Mouse (Mus musculus) erythroid progenitor cell, adult 5-6 weeks (primary cell): Measurements from ENCODE around the gene Sptan1. TPM values are rescaled to one million over a fixed set of nuclear protein-coding genes. Genes with fewer than 3 reads are reported as not detected.
A peak's percentile ranks its signal among the peaks of the same experiment; 100 is the strongest.

Experiments used
- ATAC-seq: replicated peaks from 2 replicates; pipeline ENCODE4 v1.8.0; 2016; ENCODE audit warnings: moderate number of reproducible peaks, mild to moderate bottlenecking, moderate TSS enrichment, inconsistent platforms; ENCODE audit not compliant: poor library complexity, low FRiP score, severe bottlenecking
- total RNA-seq, 2 experiments: library from RNA; stranded (forward) in 1 of 2; stranded (reverse) in 1 of 2; fragments of 150-400 nt in 1 of 2; fragments of 186-747, 209-891 nt in 1 of 2; gene quantifications; 2 replicates each; pipeline versions ENCODE4 v1.2.3 to v1.2.4; 2015 to 2017; ENCODE audit warnings: low replicate concordance in 2 of 2

Sptan1 gene
- total RNA-seq, 2 experiments from 2014 or later = 16.2 to 33.5 TPM

- peak; percentile 4; the same call in 1 of the 2 replicates for ATAC-seq
Measured at GRCm38 (mm10) chr2:30078349-30078712, 113.0 kb downstream of the Sptan1 start.

DNA sequence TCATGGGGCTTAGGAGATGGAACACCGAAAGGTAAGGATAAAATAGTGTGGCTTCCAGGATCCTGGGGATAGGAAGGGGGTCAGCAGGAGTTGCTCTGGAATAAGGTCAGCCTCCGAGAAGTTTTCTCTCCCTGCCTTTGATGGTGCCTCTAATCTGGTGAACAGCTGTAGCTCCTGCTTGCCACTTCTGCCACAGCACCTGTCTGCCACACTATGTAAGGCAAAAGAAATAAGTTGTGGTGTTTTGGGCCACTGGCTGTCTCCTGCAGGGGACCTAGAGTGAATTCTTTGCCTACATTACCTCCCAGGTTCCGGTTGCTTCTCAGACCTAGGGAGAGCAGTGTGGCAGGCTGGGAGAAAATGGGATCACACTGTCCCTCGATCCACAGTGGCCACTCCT lies 113.4 kb downstream of the Sptan1 start:
- no peak for ATAC-seq

DNA sequence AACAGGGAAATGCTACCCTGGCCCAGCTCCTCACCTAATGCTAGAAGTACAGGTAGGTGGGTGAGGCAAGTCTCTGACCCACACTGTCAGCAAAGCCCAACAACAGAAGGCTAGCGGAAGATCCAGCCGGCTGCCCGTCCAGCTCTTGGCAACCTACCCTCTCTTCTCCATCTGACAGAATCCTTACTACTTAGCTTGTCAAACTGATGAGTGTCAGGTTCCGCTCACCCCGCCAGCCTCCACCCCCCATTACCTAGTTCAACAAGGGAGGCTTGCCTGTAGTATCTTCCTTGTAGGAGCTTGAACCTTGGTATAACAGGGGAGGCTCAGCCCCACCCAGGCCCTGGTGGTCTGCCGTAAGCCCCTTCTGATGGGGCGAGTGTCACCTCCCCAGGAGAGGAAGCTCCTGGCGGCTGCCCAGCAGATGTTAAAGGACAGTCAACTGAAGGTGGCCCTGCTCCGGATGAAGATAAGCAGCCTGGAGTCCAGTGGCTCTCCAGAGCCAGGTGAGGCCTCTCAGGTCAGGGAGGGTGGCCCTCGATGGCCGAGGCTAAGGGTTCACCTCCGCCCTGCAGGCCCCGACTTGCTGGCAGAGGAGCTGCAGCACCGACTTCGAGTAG lies 114.9 kb downstream of the Sptan1 start:
- ATAC-seq = no peak

Other genes with a start within 250 kb of the Sptan1 start
- not detected in 2 replicates for gene Gm13420, start 213.9 kb upstream of the Sptan1 start, total RNA-seq (2015; ENCODE audit: low replicate concordance)
- gene Gm13420, start 213.9 kb upstream of the Sptan1 start, total RNA-seq (2017; ENCODE audit: low replicate concordance) = not detected in 2 replicates
- gene Gm13547, start 206.2 kb upstream of the Sptan1 start, total RNA-seq (2015; ENCODE audit: low replicate concordance) = not detected in 2 replicates
- not detected in 2 replicates for gene Gm13547, start 206.2 kb upstream of the Sptan1 start, total RNA-seq (2017; ENCODE audit: low replicate concordance)
- 2.2 TPM in 1 of 2 replicates, not detected in the other for gene Coq4, start 178.1 kb upstream of the Sptan1 start, total RNA-seq (2015; ENCODE audit: low replicate concordance)
- 2.6 and 6.1 TPM in 2 replicates for gene Coq4, start 178.1 kb upstream of the Sptan1 start, total RNA-seq (2017; ENCODE audit: low replicate concordance)
- gene Trub2, start 177.1 kb upstream of the Sptan1 start, total RNA-seq (2015; ENCODE audit: low replicate concordance) = 10.8 and 14.7 TPM in 2 replicates
- 17.4 and 27.7 TPM in 2 replicates for gene Trub2, start 177.1 kb upstream of the Sptan1 start, total RNA-seq (2017; ENCODE audit: low replicate concordance)
- gene Slc27a4, start 162.9 kb upstream of the Sptan1 start, total RNA-seq (2015; ENCODE audit: low replicate concordance) = 2.5 and 4.6 TPM in 2 replicates
- 1.4 and 2.0 TPM in 2 replicates for gene Slc27a4, start 162.9 kb upstream of the Sptan1 start, total RNA-seq (2017; ENCODE audit: low replicate concordance)
- 13.7 and 26.8 TPM in 2 replicates for gene Urm1, start 145.5 kb upstream of the Sptan1 start, total RNA-seq (2015; ENCODE audit: low replicate concordance)
- gene Urm1, start 145.5 kb upstream of the Sptan1 start, total RNA-seq (2017; ENCODE audit: low replicate concordance) = 4.5 and 4.6 TPM in 2 replicates
- gene Cercam, start 96.4 kb upstream of the Sptan1 start, total RNA-seq (2015; ENCODE audit: low replicate concordance) = 44.9 and 66.3 TPM in 2 replicates
- 36.4 and 48.1 TPM in 2 replicates for gene Cercam, start 96.4 kb upstream of the Sptan1 start, total RNA-seq (2017; ENCODE audit: low replicate concordance)
- gene Odf2, start 76.3 kb upstream of the Sptan1 start, total RNA-seq (2015; ENCODE audit: low replicate concordance) = 168 and 212 TPM in 2 replicates
- gene Odf2, start 76.3 kb upstream of the Sptan1 start, total RNA-seq (2017; ENCODE audit: low replicate concordance) = 352 and 377 TPM in 2 replicates
- 15.5 and 39.8 TPM in 2 replicates for gene Gle1, start 30.1 kb upstream of the Sptan1 start, total RNA-seq (2015; ENCODE audit: low replicate concordance)
- gene Gle1, start 30.1 kb upstream of the Sptan1 start, total RNA-seq (2017; ENCODE audit: low replicate concordance) = 41.2 and 47.4 TPM in 2 replicates
- gene Wdr34, start 83.3 kb downstream of the Sptan1 start, total RNA-seq (2015; ENCODE audit: low replicate concordance) = 2.1 and 3.2 TPM in 2 replicates
- gene Wdr34, start 83.3 kb downstream of the Sptan1 start, total RNA-seq (2017; ENCODE audit: low replicate concordance) = 0.26 TPM in 1 of 2 replicates, not detected in the other
- 56.2 and 60.5 TPM in 2 replicates for gene Set, start 91.8 kb downstream of the Sptan1 start, total RNA-seq (2015; ENCODE audit: low replicate concordance)
- gene Set, start 91.8 kb downstream of the Sptan1 start, total RNA-seq (2017; ENCODE audit: low replicate concordance) = 155 and 219 TPM in 2 replicates
- not detected in 2 replicates for gene Pkn3, start 112.1 kb downstream of the Sptan1 start, total RNA-seq (2015; ENCODE audit: low replicate concordance)
- not detected in 2 replicates for gene Pkn3, start 112.1 kb downstream of the Sptan1 start, total RNA-seq (2017; ENCODE audit: low replicate concordance)
- 8.6 and 13.4 TPM in 2 replicates for gene Zdhhc12, start 128.1 kb downstream of the Sptan1 start, total RNA-seq (2015; ENCODE audit: low replicate concordance)
- gene Zdhhc12, start 128.1 kb downstream of the Sptan1 start, total RNA-seq (2017; ENCODE audit: low replicate concordance) = 2.3 and 4.0 TPM in 2 replicates
- gene Zer1, start 159.0 kb downstream of the Sptan1 start, total RNA-seq (2015; ENCODE audit: low replicate concordance) = 10.9 and 27.4 TPM in 2 replicates
- gene Zer1, start 159.0 kb downstream of the Sptan1 start, total RNA-seq (2017; ENCODE audit: low replicate concordance) = 6.7 and 11.7 TPM in 2 replicates
- gene Tbc1d13, start 168.2 kb downstream of the Sptan1 start, total RNA-seq (2015; ENCODE audit: low replicate concordance) = 4.7 and 9.2 TPM in 2 replicates
- 4.8 and 13.2 TPM in 2 replicates for gene Tbc1d13, start 168.2 kb downstream of the Sptan1 start, total RNA-seq (2017; ENCODE audit: low replicate concordance)
- not detected in 2 replicates for gene Endog, start 205.9 kb downstream of the Sptan1 start, total RNA-seq (2015; ENCODE audit: low replicate concordance)
- 1.7 TPM in 1 of 2 replicates, not detected in the other for gene Endog, start 205.9 kb downstream of the Sptan1 start, total RNA-seq (2017; ENCODE audit: low replicate concordance)
- gene Spout1, start 212.9 kb downstream of the Sptan1 start, total RNA-seq (2015; ENCODE audit: low replicate concordance) = 2.9 and 10.5 TPM in 2 replicates
- gene Spout1, start 212.9 kb downstream of the Sptan1 start, total RNA-seq (2017; ENCODE audit: low replicate concordance) = 3.5 and 7.6 TPM in 2 replicates
- 3.2 TPM in 1 of 2 replicates, not detected in the other for gene Kyat1, start 240.3 kb downstream of the Sptan1 start, total RNA-seq (2015; ENCODE audit: low replicate concordance)
- 1.8 and 2.3 TPM in 2 replicates for gene Kyat1, start 240.3 kb downstream of the Sptan1 start, total RNA-seq (2017; ENCODE audit: low replicate concordance)